Mouse (Mus musculus): Measurements from ENCODE around the gene Ltbp4. TPM values are rescaled to one million over a fixed set of nuclear protein-coding genes. Genes with fewer than 3 reads are reported as not detected.

Gene Ltbp4
- polyA plus RNA-seq, 1 experiment: 76.9 TPM

GRCm38 (mm10) chr7:27356248-27356647 lies 18.8 kb upstream of the Ltbp4 start:
- Histone ChIP-seq H3K27ac (ENCODE audit: insufficient read depth, low read depth, low read length) (peak overlapping the region; percentile 11; the same call in 1 of the 2 replicates), H3K27me3 (replicated peaks; ENCODE audit: control insufficient read depth, insufficient read depth, low read length) (no peaks in the 10 kb centered on the region), H3K4me1 (ENCODE audit: control insufficient read depth, insufficient read depth, low read length) (no peaks in the 10 kb centered on the region; the same call in 1 of the 2 replicates), H3K4me3 (ENCODE audit: insufficient read depth, low read depth, low read length) (peak overlapping the region; percentile 86), H3K36me3 (ENCODE audit: control insufficient read depth, insufficient read depth, low read length) (no peaks in the 10 kb centered on the region)
- WGBS: under 1% methylated on average over 16 of the region's 16 CpGs
- DNase-seq: peak; percentile 52
- no peak for TF ChIP-seq CTCF (conservative IDR thresholded peaks at IDR 0.05; ENCODE audit: insufficient read depth, insufficient read length, low read depth, low read length)
- no peak for TF ChIP-seq POLR2A (IDR thresholded peaks at IDR 0.05; ENCODE audit: low read depth, low read length)

- H3K27me3 ChIP-seq (replicated peaks; ENCODE audit: control insufficient read depth, insufficient read depth, low read length): no peaks in the 10 kb centered on the region
- TF ChIP-seq POLR2A (IDR thresholded peaks at IDR 0.05; ENCODE audit: low read depth, low read length) (no peak), CTCF (conservative IDR thresholded peaks at IDR 0.05; ENCODE audit: insufficient read depth, insufficient read length, low read depth, low read length) (no peak)
- H3K4me3 ChIP-seq (ENCODE audit: insufficient read depth, low read depth, low read length): peak within 1 kb of the TSS; percentile 86
- H3K4me1 ChIP-seq (ENCODE audit: control insufficient read depth, insufficient read depth, low read length): no peaks in the 10 kb centered on the region; the same call in 1 of the 2 replicates
- under 1% methylated on average over 34 of the region's 34 CpGs for WGBS
- DNase-seq: peak; percentile 96
- H3K27ac ChIP-seq (ENCODE audit: insufficient read depth, low read depth, low read length): peak within 1 kb of the TSS; percentile 47
- H3K36me3 ChIP-seq (ENCODE audit: control insufficient read depth, insufficient read depth, low read length): no peaks in the 10 kb centered on the region
Observed at GRCm38 (mm10) chr7:27355745-27356240, 18.3 kb upstream of the Ltbp4 start, which contains the start of gene Shkbp1. Gene Shkbp1, minus strand, starts transcription at chr7:27356019.

GRCm38 (mm10) chr7:27355261-27355660 lies 17.8 kb upstream of the Ltbp4 start:
- Histone ChIP-seq H3K27me3 (replicated peaks; ENCODE audit: control insufficient read depth, insufficient read depth, low read length) (no peaks in the 10 kb centered on the region), H3K4me1 (ENCODE audit: control insufficient read depth, insufficient read depth, low read length) (no peaks in the 10 kb centered on the region; the same call in 1 of the 2 replicates), H3K4me3 (ENCODE audit: insufficient read depth, low read depth, low read length) (peak overlapping the region; percentile 86), H3K27ac (ENCODE audit: insufficient read depth, low read depth, low read length) (no peak overlapping the region), H3K36me3 (ENCODE audit: control insufficient read depth, insufficient read depth, low read length) (no peaks in the 10 kb centered on the region)
- no peak for DNase-seq
- TF ChIP-seq POLR2A (IDR thresholded peaks at IDR 0.05; ENCODE audit: low read depth, low read length): no peak
- no peak for TF ChIP-seq CTCF (conservative IDR thresholded peaks at IDR 0.05; ENCODE audit: insufficient read depth, insufficient read length, low read depth, low read length)
- 10% methylated on average over 14 of the region's 14 CpGs for WGBS

GRCm38 (mm10) chr7:27354783-27355182 lies 17.3 kb upstream of the Ltbp4 start:
- 52% methylated on average over 4 of the region's 4 CpGs for WGBS
- H3K4me1 ChIP-seq (ENCODE audit: control insufficient read depth, insufficient read depth, low read length): no peaks in the 10 kb centered on the region; the same call in 1 of the 2 replicates
- H3K36me3 ChIP-seq (ENCODE audit: control insufficient read depth, insufficient read depth, low read length): no peaks in the 10 kb centered on the region
- DNase-seq: no peak
- TF ChIP-seq CTCF (conservative IDR thresholded peaks at IDR 0.05; ENCODE audit: insufficient read depth, insufficient read length, low read depth, low read length) (no peak), POLR2A (IDR thresholded peaks at IDR 0.05; ENCODE audit: low read depth, low read length) (no peak)
- H3K4me3 ChIP-seq (ENCODE audit: insufficient read depth, low read depth, low read length): no peak overlapping the region
- H3K27ac ChIP-seq (ENCODE audit: insufficient read depth, low read depth, low read length): no peak overlapping the region
- no peaks in the 10 kb centered on the region for H3K27me3 ChIP-seq (replicated peaks; ENCODE audit: control insufficient read depth, insufficient read depth, low read length)

- no peak overlapping the region for H3K4me3 ChIP-seq (ENCODE audit: insufficient read depth, low read depth, low read length)
- 28% methylated on average over 6 of the region's 6 CpGs for WGBS
- no peaks in the 10 kb centered on the region for H3K36me3 ChIP-seq (ENCODE audit: control insufficient read depth, insufficient read depth, low read length)
- no peak for TF ChIP-seq CTCF (conservative IDR thresholded peaks at IDR 0.05; ENCODE audit: insufficient read depth, insufficient read length, low read depth, low read length)
- no peak for TF ChIP-seq POLR2A (IDR thresholded peaks at IDR 0.05; ENCODE audit: low read depth, low read length)
- DNase-seq: peak; percentile 74
- no peak overlapping the region for H3K27ac ChIP-seq (ENCODE audit: insufficient read depth, low read depth, low read length)
- H3K4me1 ChIP-seq (ENCODE audit: control insufficient read depth, insufficient read depth, low read length): no peaks in the 10 kb centered on the region; the same call in 1 of the 2 replicates
- H3K27me3 ChIP-seq (replicated peaks; ENCODE audit: control insufficient read depth, insufficient read depth, low read length): no peaks in the 10 kb centered on the region
Observed at GRCm38 (mm10) chr7:27354144-27354543, 16.7 kb upstream of the Ltbp4 start.

- no peak overlapping the region for H3K4me3 ChIP-seq (ENCODE audit: insufficient read depth, low read depth, low read length)
- H3K36me3 ChIP-seq (ENCODE audit: control insufficient read depth, insufficient read depth, low read length): no peaks in the 10 kb centered on the region
- no peaks in the 10 kb centered on the region for H3K27me3 ChIP-seq (replicated peaks; ENCODE audit: control insufficient read depth, insufficient read depth, low read length)
- H3K4me1 ChIP-seq (ENCODE audit: control insufficient read depth, insufficient read depth, low read length): no peaks in the 10 kb centered on the region
- TF ChIP-seq POLR2A (IDR thresholded peaks at IDR 0.05; ENCODE audit: low read depth, low read length) (no peak), CTCF (conservative IDR thresholded peaks at IDR 0.05; ENCODE audit: insufficient read depth, insufficient read length, low read depth, low read length) (no peak)
- H3K27ac ChIP-seq (ENCODE audit: insufficient read depth, low read depth, low read length): no peak overlapping the region
- DNase-seq: no peak
- WGBS: 45% methylated on average over 6 of the region's 6 CpGs
Observed at GRCm38 (mm10) chr7:27345444-27345843, 8.0 kb upstream of the Ltbp4 start.

GRCm38 (mm10) chr7:27342595-27342994 lies 5.1 kb upstream of the Ltbp4 start:
- no peaks in the 10 kb centered on the region for H3K27me3 ChIP-seq (replicated peaks; ENCODE audit: control insufficient read depth, insufficient read depth, low read length)
- H3K27ac ChIP-seq (ENCODE audit: insufficient read depth, low read depth, low read length): no peak overlapping the region
- H3K4me3 ChIP-seq (ENCODE audit: insufficient read depth, low read depth, low read length): no peak overlapping the region
- TF ChIP-seq POLR2A (IDR thresholded peaks at IDR 0.05; ENCODE audit: low read depth, low read length) (no peak), CTCF (conservative IDR thresholded peaks at IDR 0.05; ENCODE audit: insufficient read depth, insufficient read length, low read depth, low read length) (no peak)
- H3K4me1 ChIP-seq (ENCODE audit: control insufficient read depth, insufficient read depth, low read length): no peaks in the 10 kb centered on the region
- WGBS: 64% methylated on average over 4 of the region's 4 CpGs
- DNase-seq: no peak
- no peaks in the 10 kb centered on the region for H3K36me3 ChIP-seq (ENCODE audit: control insufficient read depth, insufficient read depth, low read length)

All from kidney, adult 2 months (tissue).